Mouse (Mus musculus) spleen, postnatal 10 days (tissue): ENCODE results near the gene Mapkapk2.
A peak's percentile ranks its signal among the peaks of the same experiment; 100 is the strongest.

Experiments used
- DNase-seq, 2 experiments: peaks; one replicate each; pipeline ENCODE4 v3.0.0; 2021 to 2022; ENCODE audit warnings: low spot score in 2 of 2

Mapkapk2 gene

DNA sequence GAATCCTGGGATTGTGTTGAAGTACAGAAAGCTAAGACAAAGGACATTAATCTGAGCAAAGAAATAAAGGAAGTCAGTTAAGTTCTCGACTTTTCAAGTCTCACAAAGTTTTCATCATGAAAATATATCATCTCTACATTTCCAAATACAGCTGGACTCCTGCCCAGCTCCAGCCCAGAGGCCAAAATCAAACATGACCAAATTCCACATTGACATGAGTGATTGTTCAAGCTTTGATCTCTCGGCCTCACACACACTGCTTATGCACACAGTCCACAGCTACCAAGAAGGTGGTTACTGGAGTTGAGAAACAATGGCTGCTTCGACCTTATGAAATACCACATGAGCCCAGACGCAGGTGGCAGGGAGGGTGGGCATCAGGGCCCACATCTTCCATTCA is 14.0 kb downstream of the Mapkapk2 start:
- DNase-seq: no peak

DNA sequence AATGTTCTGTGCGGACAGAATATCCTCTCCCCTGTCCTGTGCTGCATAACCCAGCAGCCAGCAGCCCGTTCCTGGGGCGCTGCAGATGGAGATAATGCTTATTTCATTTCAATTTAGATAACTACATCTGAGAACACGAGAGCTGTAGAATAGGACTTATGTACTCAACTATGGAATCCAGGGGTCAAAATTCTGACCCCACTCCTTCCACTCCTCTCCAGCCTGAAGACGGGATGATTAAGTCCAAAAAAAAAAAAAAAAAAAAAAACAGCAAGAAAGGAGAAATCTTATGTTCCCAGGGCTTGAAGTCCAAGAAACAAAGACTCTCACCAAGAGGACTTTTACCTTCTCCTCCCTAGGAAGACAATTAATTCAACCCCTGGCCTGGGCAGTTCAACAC is 14.5 kb downstream of the Mapkapk2 start:
- no peak for DNase-seq

DNA sequence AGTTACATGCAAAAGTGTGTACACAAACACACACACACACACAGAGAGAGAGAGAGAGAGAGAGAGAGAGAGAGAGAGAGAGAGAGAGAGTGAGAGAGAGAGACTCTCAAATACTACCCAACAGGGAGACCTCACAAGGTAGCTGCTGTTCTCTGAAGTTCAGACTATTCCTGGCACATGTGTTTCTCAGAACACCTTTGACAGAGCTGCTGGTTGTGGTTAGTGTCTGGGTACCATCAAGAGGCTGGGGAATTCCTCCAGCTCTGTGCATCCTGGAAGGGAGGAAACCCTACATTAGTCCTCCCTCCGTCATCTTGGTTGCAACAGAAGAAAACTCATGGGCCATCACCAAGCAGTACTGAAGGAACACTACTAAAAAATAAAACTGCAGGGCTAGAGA is 16.9 kb downstream of the Mapkapk2 start:
- no peak for DNase-seq

GRCm38 (mm10) chr1:131079762-131080161 is 17.9 kb downstream of the Mapkapk2 start:
- peak in 1 of 2 experiments; percentile 51 for DNase-seq

DNA sequence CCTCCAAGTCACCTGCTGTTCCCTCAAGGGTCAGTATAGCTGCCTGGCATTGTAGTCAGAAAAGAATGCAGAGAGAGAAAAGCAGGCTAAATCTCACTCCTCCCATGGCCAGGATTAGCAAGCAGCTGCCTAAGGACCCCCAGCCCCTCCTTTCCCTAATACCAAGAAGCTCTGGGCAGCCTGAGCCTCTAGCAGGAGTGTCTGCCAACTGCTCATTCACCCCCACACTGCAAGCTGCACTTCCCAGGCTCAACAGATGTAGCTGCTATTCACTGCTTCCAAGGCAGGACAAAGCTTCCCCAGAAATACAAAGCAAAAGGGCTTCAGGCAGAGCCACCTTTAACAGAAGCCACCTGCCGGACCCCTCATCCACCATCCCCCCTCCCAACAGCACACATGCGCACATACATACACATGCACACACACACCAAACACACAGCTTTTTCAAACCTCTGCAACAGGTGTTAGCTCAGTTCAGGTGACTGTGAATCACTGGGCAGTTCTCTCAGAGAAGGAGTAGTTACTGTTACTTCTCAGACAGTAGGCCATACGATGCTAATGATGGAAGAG is 18.8 kb downstream of the Mapkapk2 start:
- no peak for DNase-seq

- no peak for DNase-seq
Observed at GRCm38 (mm10) chr1:131075098-131075791, 22.4 kb downstream of the Mapkapk2 start.

- DNase-seq: no peak
Observed at GRCm38 (mm10) chr1:131074524-131074938, 23.1 kb downstream of the Mapkapk2 start.

- no peak for DNase-seq
Observed at GRCm38 (mm10) chr1:131072376-131072990, 25.1 kb downstream of the Mapkapk2 start.

DNA sequence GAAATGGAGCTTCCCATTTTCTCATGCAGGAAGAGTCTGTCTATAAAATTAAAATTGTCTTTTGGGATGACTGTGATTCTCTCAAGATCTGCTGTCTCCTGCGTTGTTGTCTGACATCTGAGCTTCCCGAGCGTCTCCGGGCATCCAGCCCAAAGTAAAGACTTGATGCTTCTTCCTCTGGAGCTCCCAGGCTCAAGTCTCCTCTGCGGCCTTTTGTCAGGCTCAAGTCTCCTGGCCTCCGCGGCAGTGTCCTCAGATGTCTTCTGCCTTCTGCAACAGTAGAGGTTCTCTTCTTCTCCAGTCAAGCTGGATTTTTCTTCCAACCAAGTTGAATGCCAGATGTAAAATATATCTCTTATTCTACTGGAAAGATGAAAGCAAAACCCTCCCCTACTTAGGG is 28.6 kb downstream of the Mapkapk2 start:
- DNase-seq: no peak

DNA sequence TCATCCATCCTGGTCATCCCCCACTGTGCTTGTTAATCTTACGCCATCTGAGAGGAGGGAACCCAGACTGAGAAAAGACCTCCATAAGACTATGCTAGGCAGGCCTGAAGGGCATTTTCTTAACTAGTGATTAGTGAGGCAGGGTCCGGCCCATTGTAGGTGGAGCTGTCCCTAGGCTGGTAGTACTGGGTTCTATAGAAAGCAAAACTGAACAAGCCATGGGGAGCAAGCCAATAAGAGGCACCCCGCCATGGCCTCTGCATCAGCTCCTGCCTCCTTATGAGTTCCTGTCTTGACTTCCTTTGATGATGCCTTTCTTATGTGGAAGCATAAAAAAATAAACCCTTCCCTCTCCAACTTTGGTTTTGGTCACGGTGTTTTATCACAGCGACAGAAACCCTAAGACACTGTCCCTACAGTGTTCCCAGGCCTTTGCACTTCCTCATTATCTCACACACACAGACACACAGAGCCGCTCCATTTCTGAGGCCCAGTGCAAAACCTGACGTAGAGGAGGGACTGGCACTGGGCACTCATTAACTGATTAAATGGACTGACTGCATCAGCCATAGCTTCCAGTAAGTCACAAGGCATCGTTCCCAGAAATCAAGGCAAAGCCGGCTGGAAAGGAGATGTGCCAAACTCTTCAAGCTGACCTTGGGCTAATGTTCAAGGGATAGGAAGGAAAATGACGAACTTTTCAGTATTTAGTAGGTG is 29.5 kb downstream of the Mapkapk2 start:
- no peak for DNase-seq

GRCm38 (mm10) chr1:131064202-131064601 is 33.4 kb downstream of the Mapkapk2 start:
- no peak for DNase-seq

- DNase-seq: no peak
Observed at GRCm38 (mm10) chr1:131062821-131063220, 34.8 kb downstream of the Mapkapk2 start.

- DNase-seq: no peak
Observed at GRCm38 (mm10) chr1:131061740-131062254, 35.8 kb downstream of the Mapkapk2 start.

DNA sequence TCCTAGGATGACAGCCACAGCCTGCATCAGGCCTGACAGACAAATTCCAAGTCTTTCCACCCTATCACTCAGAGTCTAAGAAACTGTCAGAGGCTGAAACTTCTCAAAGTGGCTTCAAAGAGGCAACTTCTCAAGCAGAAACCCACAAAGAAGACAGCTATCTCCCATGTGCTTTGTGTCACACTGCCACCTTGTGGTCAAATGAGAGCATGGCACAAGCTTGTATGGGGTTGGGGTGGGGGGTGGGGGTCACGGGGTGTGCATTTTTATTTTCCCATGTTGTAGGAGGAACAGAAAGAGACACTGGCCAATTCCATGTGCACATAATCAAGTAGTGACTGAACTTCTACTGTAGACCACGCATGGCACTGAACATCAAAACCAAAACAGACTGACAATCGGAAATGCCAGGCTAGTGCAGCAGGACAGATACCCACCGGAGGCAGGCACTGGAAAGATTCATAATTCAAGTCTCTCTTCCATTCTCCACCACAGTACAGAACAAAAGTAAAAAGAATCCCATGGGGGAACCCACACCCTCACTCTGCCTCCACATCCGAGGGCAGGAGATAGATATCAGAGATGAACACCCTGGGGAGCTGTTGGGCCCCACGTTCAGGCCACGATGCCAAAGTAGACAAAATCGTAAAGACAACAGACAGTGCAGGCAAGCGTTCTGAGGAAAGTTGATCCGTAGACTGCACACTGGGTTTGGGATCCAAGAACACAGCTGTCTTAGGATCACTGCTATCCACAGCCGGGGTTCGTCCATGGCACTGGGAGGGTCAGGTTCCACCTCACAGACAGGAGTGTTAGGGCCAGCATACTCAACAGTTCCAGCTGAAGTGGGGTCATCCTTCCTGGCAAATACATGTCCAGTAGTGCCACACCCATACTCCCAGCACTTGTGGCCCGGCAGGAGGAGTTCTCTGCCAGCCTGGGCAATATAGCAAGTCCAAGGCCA is 37.1 kb downstream of the Mapkapk2 start:
- peak in 1 of 2 experiments; percentile 62 for DNase-seq

DNA sequence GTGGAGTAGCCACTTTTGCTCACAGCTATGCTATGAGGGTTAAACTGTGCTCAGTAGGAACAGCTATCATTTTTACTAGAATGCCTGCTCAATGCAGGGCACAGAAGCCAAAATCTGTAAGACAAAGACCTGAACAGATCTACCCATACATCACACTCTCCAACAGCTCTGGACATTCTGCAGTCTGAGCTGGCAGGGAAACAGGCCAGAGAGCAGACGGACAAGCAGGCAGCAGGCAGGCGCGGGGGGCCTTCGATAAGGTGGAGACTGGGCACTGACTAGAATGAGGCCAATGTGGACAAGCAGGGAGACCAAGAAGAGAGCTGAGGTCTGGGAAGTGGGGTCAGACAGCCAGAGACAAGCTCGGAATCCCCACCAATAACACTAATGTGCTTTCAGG is 37.8 kb downstream of the Mapkapk2 start:
- DNase-seq: no peak

- DNase-seq: no peak
Observed at GRCm38 (mm10) chr1:131059411-131059810, 38.2 kb downstream of the Mapkapk2 start.

GRCm38 (mm10) chr1:131058431-131058830 is 39.2 kb downstream of the Mapkapk2 start:
- no peak for DNase-seq

DNA sequence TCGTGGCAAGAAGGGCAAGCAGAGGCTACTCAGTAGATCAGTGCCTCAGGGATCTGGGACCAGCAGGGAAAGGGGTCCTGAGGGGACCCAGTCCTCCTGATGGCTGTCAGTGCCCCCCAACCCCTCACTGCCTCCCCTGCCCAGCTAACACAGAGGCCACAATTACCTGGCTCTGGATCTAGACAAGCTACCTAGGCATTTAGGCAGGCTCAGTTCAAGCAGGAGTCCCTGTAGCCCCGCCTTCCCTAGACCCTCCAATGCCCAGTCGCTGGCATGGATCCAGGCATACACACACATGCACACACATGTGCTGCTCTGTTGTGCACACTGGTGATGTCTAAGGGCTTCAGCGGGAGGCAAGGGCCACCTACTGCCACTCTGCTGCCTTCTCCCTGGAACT is 43.4 kb downstream of the Mapkapk2 start:
- no peak for DNase-seq

- no peak for DNase-seq
Observed at GRCm38 (mm10) chr1:131053656-131054055, 44.0 kb downstream of the Mapkapk2 start.

GRCm38 (mm10) chr1:131053239-131053638 is 44.4 kb downstream of the Mapkapk2 start:
- DNase-seq: peak in 1 of 2 experiments; percentile 58

- DNase-seq: no peak
Observed at GRCm38 (mm10) chr1:131051073-131051472, 46.6 kb downstream of the Mapkapk2 start.
